Mouse (Mus musculus) kidney, postnatal 10 days (tissue): ENCODE results near the gene Gm20532.

Experiments used
- DNase-seq: peaks from one replicate; pipeline ENCODE4 v3.0.0; 2021; ENCODE audit warnings: mixed read lengths

The Gm20532 gene

DNA sequence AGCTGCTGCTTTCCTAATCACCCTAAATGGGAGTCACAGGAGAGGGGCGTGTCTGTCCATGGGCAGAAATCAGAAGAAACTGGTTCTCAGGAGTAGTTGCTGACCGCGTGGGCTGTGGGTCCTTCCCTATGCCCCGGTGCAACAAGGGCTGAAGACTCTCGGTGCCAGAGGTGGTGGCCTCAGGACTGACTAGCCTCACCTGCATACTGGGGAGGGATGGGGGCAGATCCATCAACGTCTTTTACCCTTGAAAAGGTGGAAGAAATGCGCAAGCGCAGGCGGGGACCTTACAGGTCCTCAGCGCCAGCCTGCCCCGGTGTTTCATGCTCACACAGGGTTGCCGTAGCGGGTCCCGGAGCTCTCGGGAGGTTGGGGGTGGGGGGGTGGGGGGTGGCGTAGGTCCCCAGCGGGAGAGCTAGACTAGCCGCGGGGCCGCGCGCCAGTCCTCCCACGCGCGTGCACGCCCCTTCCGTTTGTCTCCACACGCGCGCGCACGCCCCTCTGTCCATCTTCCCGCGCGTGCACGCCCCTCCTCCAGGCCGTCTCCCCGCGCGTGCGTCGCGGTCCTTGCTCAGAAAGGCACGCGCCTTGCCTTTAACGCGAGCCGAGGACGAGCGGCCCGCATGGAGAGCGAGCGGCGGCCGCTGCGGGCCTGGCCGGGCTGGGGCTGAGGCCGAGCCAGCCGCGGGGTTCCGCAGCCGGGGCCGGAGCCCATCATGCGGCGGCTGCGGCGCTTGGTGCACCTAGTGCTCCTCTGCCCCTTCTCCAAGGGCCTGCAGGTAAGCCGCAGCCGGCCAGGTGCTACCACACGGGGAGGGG is 41.7 kb downstream of the Gm20532 start, which contains the start of gene Fam69b:
Fam69b (plus strand) TSS at position 537 of the 819 bp plus-strand sequence.
- DNase-seq, result peak; percentile 92

GRCm38 (mm10) chr2:26628792-26629437 is 42.5 kb downstream of the Gm20532 start:
- no peak for DNase-seq

DNA sequence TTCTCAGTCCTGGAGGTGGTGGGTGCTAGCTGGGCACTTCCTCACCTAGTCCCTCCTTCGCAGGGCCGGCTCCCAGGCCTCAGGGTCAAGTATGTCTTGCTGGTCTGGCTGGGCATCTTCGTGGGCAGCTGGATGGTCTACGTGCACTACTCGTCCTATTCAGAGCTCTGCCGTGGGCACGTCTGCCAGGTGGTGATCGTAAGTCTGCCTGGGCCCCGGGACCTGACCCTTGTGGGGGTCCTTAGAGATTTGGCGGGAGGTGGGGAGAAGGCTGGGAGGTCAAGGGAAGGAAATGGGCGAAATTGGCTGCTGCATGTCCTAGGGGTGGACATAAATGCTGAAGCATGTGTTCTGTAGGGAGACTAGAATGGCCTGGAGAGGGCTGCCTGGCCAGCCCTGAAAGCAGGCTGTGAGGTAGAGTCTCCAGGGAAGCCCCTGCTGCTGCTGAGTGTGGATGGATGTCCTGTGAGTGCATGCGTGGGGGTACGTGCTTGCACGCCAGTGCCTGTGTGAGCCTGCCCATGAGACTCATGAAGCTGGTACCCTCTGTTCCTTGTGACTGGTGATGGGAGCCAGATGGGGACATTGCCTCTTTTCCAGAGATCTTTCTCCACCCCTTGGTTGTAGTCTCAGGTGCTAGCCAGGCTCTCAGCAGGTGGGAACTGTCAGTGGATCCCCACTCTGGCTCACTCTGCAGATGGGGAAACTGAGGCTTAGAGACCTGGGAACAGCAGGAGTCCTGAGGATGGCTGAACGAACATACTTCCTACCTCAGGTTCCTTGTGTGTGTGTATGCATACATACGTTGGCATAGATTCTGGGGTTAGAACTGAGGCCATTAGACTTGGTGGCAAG is 46.3 kb downstream of the Gm20532 start:
- no peak for DNase-seq

DNA sequence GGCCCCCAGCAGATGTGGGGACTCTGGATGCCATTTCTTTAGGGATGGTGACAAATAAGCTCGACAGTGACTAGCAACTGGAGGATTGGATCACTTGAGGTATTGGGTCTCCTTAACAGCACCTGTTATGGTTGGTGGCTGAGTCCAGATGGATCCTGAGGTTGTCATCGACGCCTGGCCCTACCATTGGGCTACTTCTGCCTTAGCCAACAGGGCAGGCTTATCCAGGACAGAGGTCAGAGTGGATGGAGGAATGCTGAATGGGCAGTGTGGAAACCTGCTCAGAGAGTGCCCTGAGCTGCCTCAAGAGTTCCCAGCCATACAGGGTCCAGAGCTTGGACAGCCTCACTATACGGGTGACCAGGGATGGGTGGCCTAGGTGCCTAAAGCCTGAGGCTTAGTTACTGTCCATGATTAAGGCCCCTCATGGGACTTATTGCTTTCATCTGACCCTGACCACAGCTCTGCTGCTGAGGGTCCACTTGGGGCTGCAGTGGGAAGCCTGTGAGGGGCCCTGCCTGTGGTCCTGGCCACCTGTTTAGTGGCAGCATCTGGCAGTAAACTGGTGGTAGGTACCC is 47.6 kb downstream of the Gm20532 start:
- no peak for DNase-seq

DNA sequence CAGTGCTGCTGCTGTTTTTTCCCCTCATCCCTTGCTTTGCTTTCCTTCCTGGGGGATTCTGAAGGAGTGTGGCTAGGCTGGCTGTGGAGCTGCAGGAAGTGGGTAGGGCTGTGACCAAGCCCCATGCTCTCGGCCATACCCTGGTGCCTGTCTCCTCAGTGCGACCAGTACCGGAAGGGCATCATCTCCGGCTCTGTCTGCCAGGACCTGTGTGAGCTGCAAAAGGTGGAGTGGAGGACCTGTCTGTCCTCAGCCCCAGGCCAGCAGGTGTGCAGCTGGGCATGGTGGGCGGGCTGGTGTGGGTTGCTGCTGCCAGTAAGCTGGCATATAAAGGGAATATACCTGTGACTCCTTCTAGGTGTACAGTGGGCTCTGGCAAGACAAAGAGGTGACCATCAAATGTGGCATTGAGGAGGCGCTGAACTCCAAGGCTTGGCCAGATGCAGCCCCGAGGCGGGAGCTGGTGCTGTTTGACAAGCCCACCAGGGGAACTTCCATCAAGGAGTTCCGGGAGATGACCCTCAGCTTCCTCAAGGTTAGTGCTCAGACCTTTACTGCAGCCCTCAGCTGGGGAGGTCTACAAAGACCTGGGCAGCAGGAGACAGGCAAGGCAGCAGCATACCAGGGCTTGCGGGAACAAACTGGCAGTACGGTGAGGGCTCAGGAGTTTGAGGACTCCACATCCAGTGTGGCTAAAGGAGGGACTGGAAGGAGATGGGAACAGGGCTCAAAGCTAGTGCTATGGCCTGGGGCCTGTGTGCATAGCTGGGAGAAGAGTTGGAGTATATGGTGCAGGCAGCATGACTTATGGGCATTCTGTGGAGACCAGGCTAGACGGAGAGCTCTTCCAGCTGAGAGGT is 48.4 kb downstream of the Gm20532 start:
- peak; percentile 60 for DNase-seq

DNA sequence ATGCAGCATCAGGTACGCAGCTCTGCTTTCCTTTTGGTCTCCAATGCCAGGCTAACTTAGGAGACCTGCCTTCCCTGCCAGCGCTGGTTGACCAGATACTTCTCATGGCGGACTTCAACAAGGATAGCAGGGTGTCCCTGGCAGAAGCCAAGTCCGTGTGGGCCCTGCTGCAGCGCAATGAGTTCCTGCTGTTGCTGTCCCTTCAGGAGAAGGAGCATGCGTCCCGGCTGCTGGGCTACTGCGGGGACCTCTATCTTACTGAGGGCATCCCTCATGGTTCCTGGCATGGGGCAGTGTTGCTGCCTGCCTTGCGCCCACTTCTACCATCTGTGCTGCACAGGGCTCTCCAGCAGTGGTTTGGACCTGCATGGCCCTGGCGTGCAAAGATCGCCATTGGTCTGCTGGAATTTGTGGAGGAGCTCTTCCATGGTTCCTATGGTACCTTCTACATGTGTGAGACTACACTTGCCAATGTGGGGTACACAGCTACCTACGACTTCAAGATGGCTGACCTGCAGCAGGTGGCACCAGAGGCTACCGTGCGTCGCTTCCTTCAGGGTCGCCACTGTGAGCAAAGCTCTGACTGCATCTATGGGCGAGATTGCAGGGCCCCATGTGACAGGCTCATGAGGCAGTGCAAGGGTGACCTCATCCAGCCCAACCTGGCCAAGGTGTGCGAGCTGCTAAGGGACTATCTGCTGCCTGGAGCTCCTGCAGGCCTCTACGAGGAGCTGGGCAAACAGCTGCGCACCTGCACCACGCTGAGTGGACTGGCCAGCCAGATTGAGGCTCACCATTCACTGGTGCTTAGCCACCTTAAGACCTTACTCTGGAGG is 49.3 kb downstream of the Gm20532 start:
- DNase-seq, result no peak

DNA sequence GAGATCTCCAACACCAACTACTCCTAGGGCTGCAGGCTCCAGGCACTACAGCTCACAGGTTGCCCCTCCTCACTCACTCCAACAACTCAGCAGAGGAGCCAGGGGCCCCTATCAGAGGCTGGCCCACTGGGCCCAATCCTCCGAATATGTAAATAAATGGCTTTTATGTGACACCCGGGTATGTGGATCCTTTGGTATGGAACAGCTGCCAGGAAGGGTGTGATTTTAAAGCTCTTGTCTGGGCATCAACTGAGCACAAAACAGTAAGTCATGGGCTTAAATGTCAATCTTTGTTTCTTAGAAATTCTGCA is 49.8 kb downstream of the Gm20532 start:
- no peak for DNase-seq

GRCm38 (mm10) chr2:26637316-26637932 is 51.0 kb downstream of the Gm20532 start:
- no peak for DNase-seq

- no peak for DNase-seq
These were observed 51.6 kb downstream of the Gm20532 start for GRCm38 (mm10) chr2:26638039-26638438.

- DNase-seq, result no peak
These were observed 52.1 kb downstream of the Gm20532 start for GRCm38 (mm10) chr2:26638572-26638971.

DNA sequence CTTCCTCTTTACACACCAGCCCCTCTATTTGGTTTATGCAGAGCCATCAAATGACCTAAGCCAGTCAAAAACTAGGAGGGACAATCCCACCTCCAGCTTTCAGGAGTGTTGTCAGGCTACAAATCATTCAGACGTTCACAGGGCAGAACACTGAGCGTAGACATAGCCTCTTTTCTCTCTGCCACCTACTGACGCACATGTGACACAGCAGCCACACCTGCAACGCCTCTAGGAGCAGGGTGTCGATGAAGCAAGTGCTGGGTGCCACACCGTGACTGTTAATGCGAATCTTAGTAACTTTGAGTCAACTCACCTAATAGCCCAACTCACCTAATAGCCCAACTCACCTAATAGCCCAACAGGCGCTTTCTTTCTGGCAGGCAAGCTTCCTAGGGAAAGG is 52.6 kb downstream of the Gm20532 start:
- peak; percentile 58 for DNase-seq

DNA sequence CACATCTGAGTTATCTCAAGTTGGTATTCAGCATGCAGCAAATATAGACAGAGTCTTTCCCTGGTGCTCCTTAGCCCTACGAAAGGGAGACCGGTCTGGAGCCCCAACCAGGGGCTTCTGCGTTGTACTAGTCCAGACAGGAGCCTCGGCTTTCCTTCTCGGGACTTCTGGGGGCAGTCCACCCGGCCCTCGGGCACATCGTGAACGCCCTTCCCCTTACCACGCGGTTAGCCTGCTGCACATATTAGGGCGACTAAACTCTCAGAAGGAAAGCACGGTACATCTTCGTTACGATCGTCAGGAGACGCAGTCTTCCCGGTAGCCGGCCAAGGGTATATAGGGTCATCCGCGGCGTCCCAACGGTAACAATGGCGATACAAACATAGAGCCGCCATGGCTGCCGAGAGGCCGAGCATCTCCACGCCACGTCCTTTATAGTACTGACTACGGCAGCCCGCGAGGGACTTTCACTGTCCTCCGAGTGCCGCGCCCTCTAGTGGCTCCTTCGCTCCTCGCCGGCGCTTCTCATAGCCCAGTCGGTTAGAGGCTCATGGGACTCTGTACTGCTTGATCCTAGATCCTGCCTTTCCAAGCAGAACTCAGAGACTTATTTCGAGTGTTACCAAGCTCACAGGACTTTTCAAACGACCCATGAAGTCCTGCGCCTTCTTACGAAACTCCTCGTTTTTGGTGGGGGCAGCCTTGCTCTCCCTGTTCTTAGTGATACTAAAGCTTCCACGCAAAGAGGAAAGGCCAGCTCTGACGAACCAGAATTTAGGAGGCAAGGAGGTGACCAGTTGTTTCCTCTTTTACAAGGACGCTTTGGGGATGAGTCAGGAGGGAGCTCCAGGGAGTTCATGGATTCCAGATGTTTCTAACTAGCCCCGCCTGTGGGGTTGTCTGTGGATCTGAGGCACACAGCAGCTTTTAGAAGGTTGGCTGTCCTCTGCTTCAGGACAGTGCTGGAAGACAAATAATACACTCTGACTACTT is 53.7 kb downstream of the Gm20532 start:
- DNase-seq, result peak; percentile 100

GRCm38 (mm10) chr2:26641006-26641647 is 54.7 kb downstream of the Gm20532 start:
- no peak for DNase-seq

GRCm38 (mm10) chr2:26643942-26644341 is 57.5 kb downstream of the Gm20532 start:
- DNase-seq, result peak; percentile 44

GRCm38 (mm10) chr2:26646643-26647293 is 60.3 kb downstream of the Gm20532 start:
- DNase-seq, result peak; percentile 86

DNA sequence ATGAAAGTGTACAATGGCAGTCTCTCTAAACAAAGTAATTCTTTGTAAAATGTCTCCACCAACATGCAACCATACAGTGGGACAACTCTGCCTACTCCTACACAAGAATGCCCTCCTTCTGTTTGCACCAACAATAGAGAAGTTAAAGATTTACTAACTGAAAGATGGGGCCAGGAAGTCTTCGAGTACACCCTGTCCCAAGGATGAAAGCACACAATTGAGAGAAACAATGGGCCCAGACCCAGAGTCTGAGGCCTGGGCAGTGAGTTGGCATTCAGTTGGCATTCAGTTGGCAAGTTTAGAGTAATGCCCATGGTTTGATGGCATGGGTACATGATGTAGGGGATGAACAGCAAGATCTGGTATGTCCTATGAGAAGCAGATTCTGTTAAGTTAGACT is 68.2 kb downstream of the Gm20532 start:
- no peak for DNase-seq

- DNase-seq, result no peak
These were observed 71.0 kb downstream of the Gm20532 start for GRCm38 (mm10) chr2:26657426-26657825.

DNA sequence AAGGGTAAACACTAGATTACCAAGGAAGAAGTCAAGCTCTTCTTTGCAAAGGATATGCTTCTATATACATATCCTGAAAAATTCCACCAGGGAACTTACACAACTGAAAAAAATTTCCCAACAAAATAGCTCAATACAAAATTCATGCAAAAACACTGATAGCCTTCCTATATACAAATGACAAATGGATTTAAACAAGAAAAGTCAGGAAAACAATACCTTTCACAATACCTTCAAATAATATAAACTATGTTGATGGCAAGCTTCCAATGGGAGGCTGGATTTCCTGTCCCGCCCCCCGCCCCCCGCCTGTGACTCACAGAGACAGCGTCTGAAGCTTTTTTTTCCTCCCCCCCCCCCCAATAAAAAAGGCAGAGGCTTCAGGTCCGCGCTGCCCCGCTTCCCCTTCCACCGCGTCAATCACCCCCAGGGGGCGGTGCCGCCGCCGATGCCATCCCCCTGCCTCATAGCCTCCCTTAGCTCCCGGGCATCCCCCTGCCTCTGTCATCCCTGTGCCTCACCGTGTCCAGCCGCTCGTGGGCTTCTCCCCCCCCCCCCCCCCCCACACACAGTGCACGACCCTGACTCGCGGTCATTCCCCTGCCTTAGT is 74.8 kb downstream of the Gm20532 start:
- peak; percentile 36 for DNase-seq
